Mouse (Mus musculus) kidney, adult 2 months (tissue): ENCODE measurements around the gene Slc6a5.

Experiments
- CTCF ChIP-seq: fragments of 200-500 bp; conservative IDR thresholded peaks from 2 replicates; pipeline ENCODE4 v1.5.1; 2011; ENCODE audit warnings: low read depth, mild to moderate bottlenecking, control low read depth, low read length, moderate library complexity, mixed read lengths; ENCODE audit not compliant: insufficient read depth, insufficient read length
- POLR2A ChIP-seq: fragments of 200-500 bp; IDR thresholded peaks from one replicate; pipeline ENCODE4 v1.6.1; 2011; ENCODE audit warnings: low read depth, low read length, control low read depth

GRCm38 (mm10) chr7:49914946-49915345, 5.0 kb downstream of the Slc6a5 start:
- TF ChIP-seq CTCF (no peak), POLR2A (no peak)
